Mouse (Mus musculus) cerebellum, adult 2 months (tissue): ENCODE results near the gene Zfp235.

Experiments
- CTCF ChIP-seq: fragments of 200-500 bp; IDR thresholded peaks from 2 replicates; pipeline ENCODE4 v1.5.1; 2011; ENCODE audit warnings: low read depth, mild to moderate bottlenecking, control low read depth, low read length, moderate library complexity, borderline replicate concordance; ENCODE audit not compliant: insufficient read depth
- POLR2A ChIP-seq: fragments of 200-500 bp; IDR thresholded peaks from 2 replicates; pipeline ENCODE4 v1.6.1; 2011; ENCODE audit warnings: low read length, control low read depth, borderline replicate concordance; ENCODE audit not compliant: insufficient read depth

- TF ChIP-seq CTCF (no peak), POLR2A (no peak)
These were observed 29.6 kb upstream of the Zfp235 start for GRCm38 (mm10) chr7:24104403-24104802.
